Mouse (Mus musculus): Measurements from ENCODE around the gene Tmem25.

- TF ChIP-seq CTCF (IDR thresholded peaks at IDR 0.05; ENCODE audit: low read depth) (no peak), EP300 (IDR thresholded peaks at IDR 0.05; ENCODE audit: low read depth) (no peak)
These were observed 21.1 kb upstream of the Tmem25 start for GRCm38 (mm10) chr9:44819920-44820827.

Measured in liver, embryonic 14.5 days (tissue).